Mouse (Mus musculus): ENCODE results near the gene Itga6. TPM values are rescaled to one million over a fixed set of nuclear protein-coding genes. Genes with fewer than 3 reads are reported as not detected.
A peak's percentile ranks its signal among the peaks of the same experiment; 100 is the strongest.

Gene Itga6
- total RNA-seq, 2 experiments from 2014 or later, result 19.2 to 19.4 TPM

DNA sequence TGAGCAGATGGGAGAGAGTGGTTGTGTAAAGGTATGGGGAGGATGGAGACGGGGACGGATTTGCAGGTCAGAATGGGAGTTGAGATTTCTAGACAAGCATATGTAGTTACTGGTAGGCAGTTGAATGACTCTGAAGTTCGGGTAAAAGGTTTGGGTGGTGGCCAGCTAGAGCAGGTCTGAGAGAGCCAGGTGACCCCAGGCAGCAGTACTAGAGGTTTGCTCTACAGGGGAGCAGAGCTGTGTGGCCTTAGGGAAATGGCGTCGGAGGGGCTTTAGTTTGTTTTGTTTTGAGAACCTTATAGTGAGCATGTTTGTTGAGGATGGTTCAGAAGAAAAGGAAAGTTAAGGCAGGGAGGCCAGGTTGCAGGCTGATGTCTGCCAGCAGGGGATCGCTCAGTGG lies 51.4 kb downstream of the Itga6 start:
- no peak for DNase-seq (ENCODE audit: low spot score in 2 of 2)

DNA sequence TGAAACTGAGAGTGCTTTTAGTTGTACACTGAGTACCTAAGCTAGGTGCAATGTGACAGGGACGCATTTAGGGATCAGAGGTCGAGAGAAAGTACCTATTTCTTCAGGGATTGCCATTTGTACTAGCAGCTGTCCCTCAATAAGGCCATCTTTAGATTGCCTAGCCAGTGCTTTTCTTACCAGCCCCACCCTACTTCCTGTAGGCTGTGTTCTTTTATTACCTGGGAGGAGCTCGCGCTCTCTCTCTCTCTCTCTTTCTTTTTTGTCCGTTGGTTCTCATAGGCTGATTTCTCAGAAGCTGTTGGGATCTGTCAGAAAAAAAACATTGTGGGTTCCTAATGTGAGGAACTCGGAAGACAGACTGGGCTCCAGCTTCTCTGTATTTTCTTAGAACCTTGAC lies 55.4 kb downstream of the Itga6 start:
- DNase-seq (ENCODE audit: low spot score in 2 of 2), result no peak

DNA sequence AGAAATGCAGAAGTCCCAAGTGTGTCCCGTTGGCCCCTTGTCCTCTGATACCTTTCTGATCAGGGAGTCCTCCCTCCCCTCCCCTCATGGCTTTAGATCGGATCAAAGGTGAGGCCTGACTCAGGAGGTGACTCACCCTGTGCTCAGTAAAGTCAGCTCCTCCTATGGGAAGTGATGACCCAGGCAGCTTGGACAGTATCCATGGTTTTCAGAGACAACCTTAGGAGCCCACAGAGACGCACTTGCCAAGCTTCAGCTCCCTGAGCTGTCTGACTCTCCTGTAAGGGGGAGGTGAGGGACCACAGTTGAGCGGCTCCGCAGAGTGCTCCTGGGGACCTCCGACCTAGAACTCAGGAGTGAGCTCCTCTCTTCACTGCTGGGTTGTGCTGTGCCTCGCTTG lies 56.3 kb downstream of the Itga6 start:
- no peak for DNase-seq (ENCODE audit: low spot score in 2 of 2)

DNA sequence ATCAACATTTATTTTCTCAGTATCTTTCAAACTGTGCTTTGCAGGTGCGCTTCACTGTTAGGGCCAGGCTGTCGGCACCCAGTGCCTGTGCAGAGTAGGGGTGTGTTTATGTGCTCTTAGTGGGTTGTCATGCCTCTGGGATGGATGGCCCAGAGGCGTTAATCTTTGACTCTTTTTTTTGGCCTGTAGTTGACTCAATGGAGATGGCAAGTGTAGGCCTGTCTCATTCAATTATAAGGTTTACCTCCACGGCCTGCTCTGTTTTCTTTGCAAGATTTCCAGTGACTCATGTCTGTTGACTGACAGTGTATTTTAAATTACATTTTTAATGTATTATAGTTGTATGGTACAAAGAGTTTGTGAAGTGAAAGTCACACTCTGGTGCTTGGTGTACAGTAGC lies 56.7 kb downstream of the Itga6 start:
- no peak for DNase-seq (ENCODE audit: low spot score in 2 of 2)

DNA sequence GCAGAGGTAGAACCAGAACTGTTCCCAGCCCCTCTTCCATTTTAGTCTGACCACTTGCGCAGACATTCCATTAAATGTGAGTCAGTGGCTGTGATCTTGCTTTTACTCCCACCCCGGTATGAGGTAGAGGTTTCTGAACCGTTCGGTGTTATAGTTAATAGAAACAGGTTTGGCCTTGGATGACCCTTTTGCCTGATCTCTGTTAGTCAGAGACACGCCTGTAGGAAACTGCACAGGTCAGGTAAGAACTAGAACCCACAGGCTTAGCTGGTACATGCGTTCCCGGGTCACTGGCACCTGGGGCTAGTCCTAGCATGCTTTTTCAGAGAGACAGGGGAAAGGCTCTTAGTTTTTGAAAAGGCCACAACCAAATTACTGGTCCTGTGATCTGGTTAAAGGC lies 59.7 kb downstream of the Itga6 start:
- no peak for DNase-seq (ENCODE audit: low spot score in 2 of 2)

DNA sequence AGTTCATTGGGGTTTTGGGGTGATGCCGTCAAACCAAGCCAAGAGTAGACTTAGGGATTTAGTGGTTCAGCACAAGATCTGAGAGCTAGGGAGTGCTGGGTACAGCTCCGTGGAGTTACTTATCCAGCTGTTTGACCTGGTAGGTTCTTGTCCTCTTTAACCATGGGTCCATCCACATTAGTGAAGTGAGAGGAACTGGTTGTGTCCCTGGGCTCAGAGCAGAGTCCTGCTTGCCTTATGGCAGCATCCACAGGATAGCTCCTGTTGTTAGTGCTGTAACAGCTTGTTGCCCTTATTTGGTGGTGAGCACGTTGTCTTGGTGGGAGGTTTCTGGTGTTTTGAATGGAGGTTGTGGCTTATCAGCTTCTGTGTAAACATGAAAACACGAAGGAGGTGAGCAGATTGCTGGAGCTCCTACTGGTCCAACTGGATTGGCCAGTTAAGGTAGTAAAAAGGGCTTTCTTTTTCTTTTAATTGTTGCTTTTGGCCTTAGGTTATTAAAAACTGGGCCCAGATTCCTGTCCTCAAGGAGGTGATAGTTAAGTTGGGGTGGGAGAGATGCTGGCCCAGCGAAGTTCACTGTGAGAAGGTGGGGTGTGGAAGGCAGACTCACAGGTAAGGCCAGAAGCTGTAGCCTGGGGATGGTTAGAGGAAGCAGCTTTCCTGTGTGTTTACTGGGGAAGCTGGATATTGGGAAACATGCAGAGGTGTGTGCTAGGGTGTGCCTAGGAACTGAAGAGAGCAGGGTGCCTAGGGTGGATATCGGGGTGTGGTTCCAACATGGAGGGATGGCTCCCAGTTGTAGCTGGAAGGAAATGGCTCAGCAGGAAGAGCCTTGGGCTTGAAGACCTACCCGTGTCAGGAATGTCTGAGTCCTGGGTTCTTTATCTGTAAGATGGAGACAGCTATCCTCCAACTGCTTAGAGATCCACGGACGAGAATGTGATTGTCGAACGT lies 60.5 kb downstream of the Itga6 start:
- no peak for DNase-seq (ENCODE audit: low spot score in 2 of 2)

DNA sequence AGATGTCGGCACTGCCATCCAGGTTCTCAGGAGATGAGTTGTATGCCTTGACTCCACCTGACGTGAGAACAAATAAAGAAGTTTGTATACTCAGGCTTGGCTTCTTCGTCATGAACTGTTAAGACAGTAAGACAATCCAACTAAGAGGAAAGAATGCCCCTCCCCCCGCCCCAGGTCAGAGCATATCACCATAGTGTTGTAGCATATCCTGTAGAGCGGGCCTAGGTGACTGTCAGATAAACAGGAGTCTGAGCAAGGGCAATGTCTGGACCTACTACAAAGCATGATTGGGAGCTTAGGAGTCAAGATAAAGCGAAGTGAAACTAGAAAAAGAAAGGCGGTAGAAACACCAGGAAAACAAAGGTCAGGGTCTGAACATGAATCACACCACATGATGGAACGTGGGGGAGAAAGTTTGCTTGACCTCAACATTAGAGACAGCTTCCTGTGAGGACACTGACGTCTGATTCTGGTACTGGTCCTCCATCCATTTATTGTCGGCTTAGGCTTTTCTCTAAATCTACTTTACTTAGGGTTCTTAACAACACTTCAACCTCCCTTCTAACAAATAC lies 64.0 kb downstream of the Itga6 start:
- DNase-seq (ENCODE audit: low spot score in 2 of 2), result no peak

DNA sequence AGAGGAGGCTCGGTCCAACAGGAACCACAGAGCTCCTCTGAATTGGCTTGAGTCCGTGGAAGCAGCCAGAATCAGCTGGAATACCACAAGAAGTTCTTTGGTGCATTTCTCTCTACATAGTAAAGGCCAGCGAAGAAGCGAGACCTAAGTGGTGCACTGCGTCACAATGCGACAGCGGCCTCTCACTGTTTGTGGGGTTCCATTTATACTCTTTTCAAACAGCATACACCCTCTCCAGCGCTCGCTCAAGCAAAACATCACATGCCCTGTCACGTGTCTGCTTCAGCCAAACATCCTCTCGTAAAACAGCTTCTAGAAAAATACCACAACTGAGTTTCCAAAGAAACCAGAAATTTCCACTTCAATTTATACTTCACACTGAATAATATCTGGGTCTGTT lies 64.6 kb downstream of the Itga6 start:
- no peak for DNase-seq (ENCODE audit: low spot score in 2 of 2)

DNA sequence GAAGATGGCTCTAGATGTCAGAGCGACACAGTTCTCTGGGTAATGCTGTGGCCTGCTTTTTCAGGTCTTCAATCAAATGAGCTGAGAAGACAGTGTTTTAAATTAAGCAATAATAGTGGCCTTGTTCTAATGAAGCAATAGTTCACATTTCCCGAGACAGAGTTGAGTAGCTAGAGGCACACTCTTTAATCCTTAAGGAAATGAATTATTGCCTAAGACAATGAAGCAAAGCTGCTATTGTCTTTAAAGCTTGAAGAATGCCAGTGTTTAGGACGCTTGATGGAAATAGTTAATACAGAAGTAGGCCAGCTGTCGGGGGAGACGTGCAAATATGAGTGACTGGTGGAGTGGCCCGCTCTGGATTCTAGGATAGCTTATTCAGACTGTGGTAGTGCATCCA lies 65.5 kb downstream of the Itga6 start:
- DNase-seq (ENCODE audit: low spot score in 2 of 2), result no peak

DNA sequence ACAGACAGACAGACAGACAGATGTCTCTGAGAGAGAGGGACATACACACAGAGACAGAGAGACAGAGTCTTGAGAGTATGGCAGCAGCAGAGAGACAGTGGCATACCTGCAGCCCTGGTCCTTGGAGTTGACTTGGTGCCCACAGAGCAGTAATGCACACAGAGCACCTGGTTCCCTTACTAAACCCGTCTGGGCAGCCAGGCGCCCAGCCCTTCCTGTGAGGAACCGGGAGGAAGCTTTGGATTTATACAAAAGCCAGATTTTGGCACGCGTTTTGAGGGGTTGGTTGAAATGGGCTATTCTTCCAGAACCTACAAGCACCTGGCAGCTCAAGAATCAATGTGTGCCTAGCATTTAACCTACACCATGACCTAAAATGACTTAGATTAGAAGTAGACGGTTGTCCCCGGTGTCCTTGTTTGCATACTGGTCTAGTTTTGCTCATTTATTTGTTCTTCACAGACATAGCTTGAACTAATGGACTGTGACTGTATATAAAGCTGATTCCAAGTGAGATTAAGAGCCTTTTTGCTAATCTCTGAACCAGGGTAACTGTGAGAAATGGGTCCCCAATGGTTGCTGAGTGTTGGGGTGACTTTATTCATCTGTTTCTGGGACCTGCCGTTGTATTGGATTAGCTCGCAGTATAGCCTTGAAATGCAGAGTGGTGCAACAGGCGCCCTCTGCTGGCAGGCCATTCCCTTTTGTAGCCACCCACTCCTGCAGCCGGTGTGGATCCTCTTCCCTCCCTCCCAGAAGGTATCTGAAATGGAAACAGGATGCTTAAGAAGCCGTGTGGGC lies 67.0 kb downstream of the Itga6 start:
- DNase-seq (ENCODE audit: low spot score in 2 of 2), result peak; percentile 85 to 97

DNA sequence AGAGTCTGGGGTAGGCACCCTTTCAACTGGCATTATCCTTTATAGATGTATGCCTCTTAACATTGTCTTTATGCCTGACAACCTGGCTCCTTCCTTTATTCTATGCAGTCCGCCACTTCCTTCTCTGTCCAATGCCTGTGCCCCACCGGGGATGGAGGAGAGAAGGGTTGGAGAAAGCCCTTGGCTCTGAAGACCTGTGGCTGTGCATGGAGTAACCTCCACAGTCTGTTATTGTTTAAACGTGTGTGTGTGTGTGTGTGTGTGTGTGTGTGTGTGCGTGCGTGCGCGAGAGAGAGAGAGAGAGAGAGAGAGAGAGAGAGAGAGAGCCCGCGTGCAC lies 67.6 kb downstream of the Itga6 start:
- no peak for DNase-seq (ENCODE audit: low spot score in 2 of 2)

DNA sequence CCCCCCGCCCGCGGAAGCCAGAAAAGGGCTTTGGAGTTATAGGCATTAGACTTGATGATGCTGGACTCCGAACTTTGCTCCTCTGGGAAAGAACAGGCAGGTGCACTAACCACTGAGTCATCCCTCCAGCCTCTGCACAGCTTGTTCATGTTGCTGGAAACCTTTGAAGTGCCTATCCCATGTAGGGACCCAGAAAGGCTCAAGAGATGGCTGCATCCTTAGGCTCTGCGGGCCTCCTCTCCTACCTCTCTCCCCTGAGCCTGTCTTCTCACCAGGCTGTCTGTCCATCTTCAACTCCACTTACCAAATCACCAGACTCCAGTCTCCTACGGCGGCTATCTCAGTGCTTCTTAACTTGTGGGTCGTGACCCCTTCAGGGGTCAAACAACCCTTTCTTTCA lies 68.0 kb downstream of the Itga6 start:
- no peak for DNase-seq (ENCODE audit: low spot score in 2 of 2)

DNA sequence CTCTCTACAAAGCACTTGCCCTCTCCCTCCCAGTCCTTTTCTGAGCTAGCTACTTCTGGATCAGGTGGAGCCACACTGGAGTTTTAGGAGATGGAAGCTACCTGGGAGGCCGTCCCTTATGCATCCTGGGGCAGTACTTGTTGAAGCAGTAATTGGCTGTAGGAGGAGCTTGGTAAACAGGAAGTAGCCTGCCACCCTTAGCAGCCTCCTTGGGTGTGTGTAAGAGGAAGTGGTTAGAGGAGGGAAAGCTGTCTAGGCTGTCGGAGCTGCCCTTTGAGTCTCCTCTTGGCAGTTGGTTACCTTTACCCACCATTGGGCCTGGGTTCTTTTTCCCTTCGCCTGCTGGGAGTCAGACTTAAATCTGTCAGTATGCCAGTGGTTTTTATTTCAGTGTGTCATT lies 68.6 kb downstream of the Itga6 start:
- DNase-seq (ENCODE audit: low spot score in 2 of 2), result no peak

DNA sequence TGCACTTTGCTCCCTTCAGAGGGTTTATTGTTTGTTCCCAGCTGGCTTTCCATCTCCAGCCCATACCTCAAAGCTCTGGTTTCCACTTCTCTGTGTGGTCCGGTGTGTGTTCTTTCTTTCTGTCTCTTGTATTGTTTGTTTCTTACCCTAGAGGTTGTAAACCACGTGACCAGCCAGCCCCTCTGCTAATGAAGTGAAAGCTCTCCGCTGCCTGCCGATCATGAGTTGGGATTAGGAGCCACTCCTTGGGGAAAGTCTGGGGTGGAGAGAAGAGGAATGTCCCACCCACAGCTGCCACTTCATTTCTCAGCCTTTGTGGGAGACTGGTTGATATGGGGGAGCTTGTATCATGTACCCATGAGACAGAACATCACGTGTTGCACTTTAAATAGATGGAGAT lies 69.9 kb downstream of the Itga6 start:
- DNase-seq (ENCODE audit: low spot score in 2 of 2), result no peak

DNA sequence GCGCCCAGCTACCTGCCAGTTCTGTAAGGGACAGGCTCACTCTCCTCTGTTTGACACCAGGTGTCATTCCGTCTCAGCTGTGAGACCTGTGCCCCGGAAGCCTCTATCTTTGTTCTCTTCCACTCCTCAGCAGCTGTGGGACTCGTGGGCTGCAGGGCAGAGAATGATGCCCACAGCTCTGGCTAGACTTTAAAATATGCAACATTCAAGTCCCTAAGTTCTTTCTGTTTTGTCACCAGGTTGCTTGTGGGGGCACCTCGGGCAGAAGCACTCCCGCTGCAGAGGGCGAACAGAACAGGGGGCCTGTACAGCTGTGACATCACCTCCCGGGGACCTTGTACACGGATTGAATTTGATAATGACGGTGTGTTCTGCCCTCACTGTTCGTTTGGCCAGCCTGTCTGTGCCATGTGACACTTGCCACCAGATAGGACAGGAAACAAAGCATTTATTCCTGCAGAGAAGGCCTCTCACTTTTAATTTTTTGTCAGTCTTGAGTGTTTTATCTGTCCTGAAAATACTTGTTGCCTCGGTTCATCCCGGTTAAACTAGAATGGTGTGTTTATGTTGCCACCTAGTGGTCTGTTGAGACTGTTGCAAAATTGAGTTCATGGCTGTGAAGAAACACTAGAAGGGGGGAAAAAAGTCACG lies 71.1 kb downstream of the Itga6 start:
- DNase-seq (ENCODE audit: low spot score in 2 of 2), result peak in 1 of 2 experiments; percentile 52

DNA sequence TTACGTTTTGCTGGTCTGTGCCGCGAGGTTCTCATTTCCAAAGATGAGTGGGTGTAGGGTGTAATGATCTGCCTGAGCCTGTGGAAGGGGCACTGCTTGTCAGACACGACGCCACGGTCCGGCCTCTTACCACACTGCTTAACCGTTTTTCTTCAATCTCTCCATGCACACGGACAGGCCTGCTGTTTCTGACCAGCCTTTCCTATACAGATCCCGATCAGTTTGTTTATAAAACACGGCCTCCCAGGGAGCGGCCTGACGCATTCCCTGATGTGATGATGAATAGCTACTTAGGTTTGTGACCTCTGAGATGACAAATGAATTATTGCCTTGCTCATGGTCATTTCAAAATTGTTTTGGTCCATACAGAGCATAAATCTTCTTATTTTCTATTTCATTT lies 78.7 kb downstream of the Itga6 start:
- no peak for DNase-seq (ENCODE audit: low spot score in 2 of 2)

DNA sequence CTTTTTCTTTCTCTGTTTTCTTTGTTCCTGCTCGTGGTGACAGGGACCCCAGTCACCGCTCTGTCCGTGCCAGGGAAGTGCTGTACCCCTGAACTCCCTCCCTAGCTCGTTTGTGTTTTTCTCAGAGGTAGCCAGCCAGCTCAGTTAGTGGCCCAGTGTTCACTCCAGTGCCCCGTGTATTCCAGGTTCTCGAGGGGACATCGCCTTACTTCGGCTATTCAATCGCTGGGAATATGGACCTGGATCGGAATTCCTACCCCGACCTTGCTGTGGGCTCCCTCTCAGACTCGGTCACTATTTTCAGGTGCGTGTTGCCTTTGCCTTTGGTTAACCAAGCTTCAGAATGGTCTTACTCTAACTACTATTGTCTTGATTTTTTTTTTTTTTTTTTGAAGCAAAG lies 82.3 kb downstream of the Itga6 start:
- DNase-seq (ENCODE audit: low spot score in 2 of 2), result no peak

DNA sequence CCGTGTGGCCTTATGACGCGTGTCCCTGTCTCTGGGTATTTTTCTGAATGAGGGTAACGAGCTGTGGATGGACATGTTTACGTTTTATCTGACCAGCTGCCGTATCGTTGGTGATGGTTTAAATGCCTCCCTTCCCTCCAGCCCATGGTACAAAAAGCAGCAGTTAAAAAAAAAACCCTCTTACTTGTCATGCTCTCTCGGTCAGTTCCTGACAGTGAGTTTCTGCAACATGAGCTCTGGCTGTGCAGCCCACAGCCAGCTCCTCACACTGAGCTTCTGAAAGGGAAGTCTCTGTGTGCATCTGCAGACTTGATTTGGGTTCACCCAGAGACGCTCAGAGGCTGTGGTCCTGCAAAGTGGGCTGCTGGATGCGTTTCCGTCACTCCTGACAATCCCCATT lies 83.5 kb downstream of the Itga6 start:
- no peak for DNase-seq (ENCODE audit: low spot score in 2 of 2)

DNA sequence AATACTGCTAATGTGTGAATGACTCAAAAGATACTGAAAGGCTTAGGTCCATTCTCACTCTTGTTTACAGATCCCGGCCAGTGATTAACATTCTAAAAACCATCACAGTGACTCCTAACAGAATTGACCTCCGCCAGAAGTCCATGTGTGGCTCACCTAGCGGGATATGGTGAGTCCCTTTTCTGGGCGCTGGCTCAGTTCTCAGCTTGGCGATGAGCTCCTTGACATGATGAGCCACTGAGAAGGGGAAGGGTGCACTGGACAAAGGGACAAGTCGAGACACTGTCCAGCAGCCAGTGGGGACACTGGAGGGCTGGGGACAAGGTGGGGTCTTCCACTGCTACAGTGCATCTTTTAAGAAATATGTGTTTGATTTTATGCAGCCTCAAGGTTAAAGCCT lies 88.2 kb downstream of the Itga6 start:
- no peak for DNase-seq (ENCODE audit: low spot score in 2 of 2)

DNA sequence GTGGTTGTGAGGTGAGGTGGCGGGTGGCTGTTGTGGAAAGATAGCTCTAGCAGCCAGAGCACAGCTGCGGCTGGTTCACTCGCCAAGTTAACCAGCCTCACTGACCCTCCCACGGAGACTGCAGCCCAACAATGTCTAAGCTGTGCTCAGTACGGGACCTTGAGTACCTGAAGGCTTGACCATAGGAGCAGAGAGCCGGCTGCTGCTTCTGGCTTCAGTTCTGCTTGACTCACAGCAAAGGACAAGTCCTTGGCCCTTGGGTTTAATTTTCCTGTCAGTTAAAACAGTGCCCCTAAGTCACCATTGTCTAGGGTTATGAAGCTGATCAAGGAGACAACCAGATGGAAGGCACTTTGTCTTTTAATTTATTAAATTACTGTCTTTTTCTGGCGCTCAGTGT lies 89.0 kb downstream of the Itga6 start:
- no peak for DNase-seq (ENCODE audit: low spot score in 2 of 2)

DNA sequence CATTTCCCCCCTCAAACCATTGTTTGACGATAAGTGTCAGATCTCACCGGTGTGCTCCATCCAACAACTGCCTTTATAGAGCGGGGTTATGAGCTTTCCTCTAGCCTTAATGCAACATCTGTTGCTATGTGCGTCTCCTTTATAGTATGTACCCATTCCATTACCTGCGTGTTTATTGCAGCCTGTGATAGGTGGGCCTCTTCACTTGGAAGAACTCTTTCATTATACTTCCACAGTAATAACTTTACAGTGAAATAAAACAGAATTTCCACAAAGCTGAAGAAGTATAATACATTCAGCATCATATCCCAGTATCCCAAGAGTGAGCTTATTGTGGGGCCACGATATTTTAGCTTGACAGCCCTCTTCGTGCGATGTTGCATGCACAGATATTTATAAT lies 90.1 kb downstream of the Itga6 start:
- DNase-seq (ENCODE audit: low spot score in 2 of 2), result no peak

DNA sequence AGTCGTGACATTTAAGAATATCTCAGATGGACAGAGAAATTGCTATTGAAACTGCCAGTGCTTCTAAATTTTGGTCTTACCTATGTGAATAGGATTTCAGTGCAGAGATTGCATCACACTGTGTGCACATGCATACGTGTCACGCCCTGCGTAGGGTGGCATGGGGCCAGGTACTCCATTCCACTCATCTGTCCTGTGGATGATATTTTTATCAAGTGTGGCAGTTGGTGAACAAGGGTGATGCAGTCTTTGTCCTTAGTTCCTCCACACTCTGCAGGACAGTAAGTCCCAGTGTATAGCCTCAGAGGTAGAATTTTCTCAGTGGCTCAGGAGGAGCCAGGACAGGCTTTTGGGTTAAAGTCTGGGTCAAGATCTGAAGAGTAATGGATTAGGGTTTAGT lies 90.8 kb downstream of the Itga6 start:
- no peak for DNase-seq (ENCODE audit: low spot score in 2 of 2)

All from layer of hippocampus, adult 18-20 months (tissue).